Mouse (Mus musculus) frontal cortex, postnatal 25 days (tissue): ENCODE measurements around the gene Ablim2.

Experiments used
- DNase-seq, 2 experiments: peaks; one replicate each; pipeline ENCODE4 v3.0.0; 2022; ENCODE audit warnings: low spot score in 2 of 2

Gene Ablim2

DNA sequence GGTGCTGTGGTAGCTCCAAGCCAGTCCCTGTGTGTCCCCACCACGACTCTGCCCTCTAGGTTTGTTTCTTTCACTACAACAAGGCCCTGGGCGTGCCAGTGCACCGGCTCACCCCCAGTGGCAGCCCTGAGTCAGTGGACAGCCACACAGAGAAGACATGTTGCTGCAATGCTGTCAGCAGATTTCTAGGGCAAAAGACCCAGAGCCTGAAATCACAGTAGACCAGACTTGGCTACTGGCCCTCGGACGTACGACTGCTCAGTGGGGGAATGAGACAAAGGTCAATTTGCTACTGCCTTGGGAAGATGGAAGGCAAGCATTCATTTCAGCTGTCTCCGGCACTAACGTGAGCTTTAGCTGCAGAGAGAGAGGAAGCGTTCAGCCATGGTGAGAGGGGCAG, 124.7 kb downstream of the Ablim2 start:
- no peak for DNase-seq

- DNase-seq = peak in 1 of 2 experiments; percentile 32
Observed at GRCm38 (mm10) chr5:35884262-35884661, 126.6 kb downstream of the Ablim2 start.

GRCm38 (mm10) chr5:35884689-35885088, 127.0 kb downstream of the Ablim2 start:
- DNase-seq = no peak

GRCm38 (mm10) chr5:35888959-35889358, 131.3 kb downstream of the Ablim2 start:
- DNase-seq = no peak

DNA sequence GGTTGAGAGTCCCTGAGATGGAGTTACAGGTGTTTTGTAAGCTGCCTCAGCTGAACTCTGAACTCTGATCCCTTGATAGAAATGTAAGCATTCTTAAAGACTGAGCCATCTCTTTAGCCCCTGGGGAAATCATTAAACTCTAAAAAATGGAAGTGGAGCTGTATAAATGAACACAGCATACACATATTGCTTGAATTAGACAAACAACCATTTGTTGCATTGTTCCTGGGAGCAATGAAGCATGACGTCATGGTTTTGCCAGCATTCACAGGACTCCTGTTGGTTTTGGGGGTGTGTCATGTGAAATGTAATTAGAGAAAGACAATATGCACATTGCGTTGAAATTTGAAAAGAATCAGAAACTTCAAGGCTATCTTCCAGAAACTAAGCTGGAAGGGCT, 132.0 kb downstream of the Ablim2 start:
- DNase-seq = no peak

GRCm38 (mm10) chr5:35890985-35891730, 133.5 kb downstream of the Ablim2 start:
- no peak for DNase-seq

DNA sequence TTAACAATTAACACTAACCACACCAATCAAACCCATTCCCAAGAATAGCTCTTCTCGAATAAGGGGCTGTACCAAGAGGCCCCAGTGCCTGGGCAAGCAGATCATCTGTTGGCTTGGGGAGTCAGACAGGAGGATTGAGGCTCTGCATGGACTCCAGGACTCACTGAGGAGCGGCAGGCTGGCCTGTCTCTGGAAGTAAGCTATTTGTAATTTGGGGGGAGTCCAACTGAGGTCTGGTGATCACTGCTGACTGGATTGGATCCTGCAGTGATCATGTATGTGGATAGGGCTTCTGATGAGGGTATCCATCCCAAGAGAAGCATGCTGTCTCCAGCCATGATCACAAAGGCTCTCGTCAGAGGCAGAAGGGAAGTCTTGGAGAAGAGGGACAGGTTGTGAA, 134.7 kb downstream of the Ablim2 start:
- no peak for DNase-seq

GRCm38 (mm10) chr5:35893093-35893804, 135.6 kb downstream of the Ablim2 start, which contains the start of gene Afap1:
Gene Afap1, plus strand, starts transcription at chr5:35893319.
- peak; percentile 96 for DNase-seq

DNA sequence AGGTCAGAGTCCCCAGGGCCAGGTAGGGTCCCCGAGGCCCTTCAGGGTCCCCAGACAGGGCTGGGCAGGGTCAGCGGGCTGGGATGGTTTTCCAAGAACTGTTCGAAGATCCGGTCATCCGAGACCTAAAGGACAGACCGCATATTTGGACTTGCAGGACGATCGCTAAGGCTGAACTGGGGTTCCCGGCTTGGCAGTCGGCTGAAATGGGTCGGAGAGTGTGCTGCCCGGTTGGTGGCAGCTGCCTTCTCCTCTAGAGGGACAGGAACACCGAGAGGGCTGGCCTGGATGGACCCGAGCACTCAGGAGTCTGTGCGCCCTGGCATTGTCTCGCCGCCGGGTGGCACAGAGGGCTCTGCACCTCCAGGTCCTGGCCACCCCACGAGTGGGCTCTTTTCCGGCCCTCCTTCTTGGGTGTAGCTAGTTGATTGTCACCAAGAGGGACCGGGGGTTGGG, 136.2 kb downstream of the Ablim2 start:
- peak; percentile 48 to 58 for DNase-seq

DNA sequence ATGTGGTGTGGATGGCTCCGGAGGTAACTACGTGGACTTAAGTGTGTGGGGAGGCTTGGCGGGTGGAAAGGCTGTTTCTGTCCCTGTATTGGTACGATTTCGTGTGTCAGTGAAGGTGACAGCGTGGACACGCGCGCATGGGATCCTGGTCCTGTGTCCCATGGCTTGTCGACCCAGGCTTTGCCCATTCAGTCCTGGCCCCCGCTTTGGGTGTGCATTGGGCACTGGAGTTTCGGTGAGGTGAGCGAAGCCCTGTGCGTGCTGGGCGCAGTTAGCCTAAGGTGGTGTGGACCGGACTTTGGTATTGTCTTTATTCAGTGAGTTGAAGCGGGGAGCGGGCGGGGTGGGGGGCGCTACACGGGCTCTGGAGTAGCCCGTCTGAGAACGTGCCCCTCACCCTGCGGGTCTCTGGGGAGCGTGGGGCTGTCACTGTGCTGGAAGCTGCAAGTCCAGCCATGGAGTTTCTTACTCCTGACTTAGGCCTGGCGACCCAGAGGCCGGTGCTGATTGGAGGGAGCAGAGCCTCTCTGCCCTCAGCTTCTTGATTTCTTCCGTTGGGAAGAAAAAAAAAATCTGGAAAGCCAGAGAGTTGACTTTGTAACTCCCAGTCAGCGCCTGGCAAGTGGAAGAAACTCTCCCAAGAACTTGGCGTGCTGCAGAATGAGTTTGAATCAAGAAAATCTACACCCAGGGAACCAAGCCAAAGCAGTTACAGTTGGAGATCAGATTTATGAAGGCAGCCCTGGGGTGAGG, 136.8 kb downstream of the Ablim2 start:
- no peak for DNase-seq

DNA sequence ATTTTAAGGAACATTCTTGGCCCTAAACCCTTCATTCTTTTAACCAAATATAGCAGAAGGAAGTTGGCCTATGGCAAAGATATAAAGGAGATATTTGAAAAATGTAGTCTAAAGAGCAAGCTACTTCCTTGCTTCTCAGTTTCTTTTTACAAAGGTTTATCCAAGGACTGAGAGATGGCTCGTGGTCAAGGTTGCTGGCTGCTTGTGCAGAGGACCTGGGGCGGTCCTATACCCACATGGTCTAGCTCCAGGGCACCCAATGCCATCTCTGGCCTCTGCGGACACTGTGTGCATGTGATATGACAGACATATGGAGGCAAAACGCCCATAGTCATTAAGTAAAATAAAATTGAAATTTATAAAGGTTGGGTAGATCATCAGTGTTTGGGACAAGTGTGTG, 138.2 kb downstream of the Ablim2 start:
- no peak for DNase-seq

DNA sequence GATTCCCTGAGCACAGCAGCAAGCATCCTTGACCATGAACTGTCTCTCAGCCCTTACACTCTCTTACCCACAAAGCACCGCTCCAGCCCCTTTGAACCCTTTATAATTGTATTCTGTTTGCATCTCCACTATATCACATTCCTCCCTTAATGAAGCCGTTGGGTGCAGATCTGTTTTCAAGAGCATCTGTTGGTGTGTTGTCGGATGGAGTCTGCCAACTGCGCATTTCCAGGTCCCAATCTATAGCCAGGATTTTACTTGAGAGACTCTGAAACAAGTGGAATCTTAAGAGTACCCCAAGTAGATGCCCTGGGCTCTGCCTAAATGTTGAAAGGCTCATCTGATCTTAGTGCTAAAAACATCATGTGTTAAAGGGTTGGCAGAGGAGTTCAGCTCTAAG, 138.9 kb downstream of the Ablim2 start:
- no peak for DNase-seq

GRCm38 (mm10) chr5:35897147-35897546, 139.5 kb downstream of the Ablim2 start:
- no peak for DNase-seq

DNA sequence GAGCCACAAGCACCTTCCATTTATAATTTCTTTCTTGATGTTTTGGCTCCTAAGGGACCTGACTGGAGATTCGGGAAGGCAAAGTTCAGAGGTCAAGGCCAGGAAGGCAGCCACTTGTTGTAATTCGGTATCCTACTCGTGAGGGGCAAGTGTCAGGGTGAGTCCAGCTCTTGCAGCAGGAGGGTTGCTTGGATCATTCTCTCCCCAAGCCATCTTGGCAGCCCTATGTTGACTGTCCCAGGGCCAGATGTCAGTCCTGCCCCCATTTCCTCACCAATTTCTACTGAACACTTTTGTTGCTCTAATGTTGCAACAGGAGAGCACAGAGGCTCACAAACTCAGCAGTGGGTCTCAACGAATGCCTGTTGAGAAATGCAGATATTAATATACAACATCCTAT, 140.4 kb downstream of the Ablim2 start:
- DNase-seq = no peak

DNA sequence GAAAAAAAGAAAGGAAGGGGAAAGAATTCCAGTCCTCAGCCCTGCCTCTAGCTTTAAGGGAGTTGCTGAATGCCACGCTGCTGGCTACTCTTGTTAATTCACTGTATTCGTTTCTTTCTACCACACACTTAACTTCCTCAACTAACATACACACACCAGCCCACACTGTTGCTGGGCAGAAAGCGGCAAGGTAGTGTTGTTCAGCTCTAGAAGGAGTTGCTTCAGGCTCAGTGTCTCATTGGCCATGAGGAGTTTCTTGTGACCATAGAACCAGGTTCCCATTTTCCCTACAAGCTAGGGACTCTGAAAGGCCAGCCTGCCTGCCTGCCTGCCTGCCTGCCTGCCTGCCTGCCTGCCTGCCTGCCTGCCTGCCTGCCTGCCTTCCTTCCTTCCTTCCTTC, 141.3 kb downstream of the Ablim2 start:
- no peak for DNase-seq

GRCm38 (mm10) chr5:35900401-35901225, 142.9 kb downstream of the Ablim2 start:
- DNase-seq = no peak

DNA sequence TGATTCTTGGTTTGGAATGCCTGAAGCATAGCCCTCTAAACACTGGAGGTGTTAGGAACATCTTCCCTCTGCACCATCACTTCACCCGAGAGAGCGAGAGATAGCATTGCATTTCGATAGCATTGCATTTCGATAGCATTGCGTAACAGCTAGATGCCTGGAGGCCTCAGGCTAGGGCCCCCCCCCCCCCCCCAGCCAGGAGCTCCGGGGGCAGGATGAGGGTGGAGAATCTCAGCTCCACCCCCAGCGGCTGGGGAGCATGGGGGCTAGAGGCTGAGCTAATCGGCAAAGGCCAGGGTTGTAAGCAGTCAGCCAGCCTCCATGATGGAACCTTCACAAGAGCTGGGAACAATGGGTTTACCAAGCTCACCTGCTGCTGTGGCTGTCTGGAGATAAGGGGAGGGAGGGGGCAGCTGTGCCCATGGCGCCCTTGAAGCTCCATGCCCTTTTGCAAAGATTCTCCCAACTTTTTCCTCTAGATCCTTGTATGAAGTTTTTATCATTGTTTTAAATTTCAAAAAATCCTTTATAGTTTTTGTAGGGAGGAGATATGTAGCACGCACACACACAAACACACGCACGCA, 143.6 kb downstream of the Ablim2 start:
- DNase-seq = no peak

DNA sequence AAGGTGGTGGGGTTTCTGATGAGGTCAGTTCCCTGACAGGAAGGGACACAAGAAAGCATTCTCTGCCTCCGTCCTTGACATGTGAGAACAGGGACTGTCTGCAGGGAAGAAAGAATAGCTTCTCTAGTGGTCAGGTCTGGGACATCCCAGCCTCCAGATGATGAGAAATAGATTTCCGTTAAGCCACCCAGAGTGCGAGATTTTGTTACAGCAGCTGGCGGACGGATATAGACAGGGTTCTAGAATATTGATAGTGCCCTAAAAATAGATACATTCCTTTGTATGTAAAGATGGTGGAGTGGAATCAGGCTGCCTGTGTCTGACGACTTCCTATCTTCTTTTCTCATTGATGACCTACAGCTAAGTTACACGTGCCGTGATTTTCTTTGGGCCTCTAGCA, 145.8 kb downstream of the Ablim2 start:
- DNase-seq = no peak

- no peak for DNase-seq
Observed at GRCm38 (mm10) chr5:35905283-35905682, 147.6 kb downstream of the Ablim2 start.

GRCm38 (mm10) chr5:35907090-35907489, 149.4 kb downstream of the Ablim2 start:
- no peak for DNase-seq
